Mouse (Mus musculus) natural killer cell, adult 2 months (primary cell): ENCODE results near the gene Ift140.

Experiments
- DNase-seq, 2 experiments: peaks; one replicate each; pipeline ENCODE4 v3.0.0; 2022; ENCODE audit warnings: low spot score in 2 of 2

The Ift140 gene

GRCm38 (mm10) chr17:25077771-25078372 is 62.0 kb downstream of the Ift140 start:
- no peak for DNase-seq

GRCm38 (mm10) chr17:25080210-25080609 is 64.3 kb downstream of the Ift140 start:
- no peak for DNase-seq

- DNase-seq: no peak
Observed at GRCm38 (mm10) chr17:25080960-25081381, 65.1 kb downstream of the Ift140 start.

- DNase-seq: no peak
Observed at GRCm38 (mm10) chr17:25082081-25082847, 66.4 kb downstream of the Ift140 start.

GRCm38 (mm10) chr17:25082887-25083286 is 67.0 kb downstream of the Ift140 start:
- DNase-seq: no peak

- no peak for DNase-seq
Observed at GRCm38 (mm10) chr17:25083444-25083931, 67.6 kb downstream of the Ift140 start, which contains the start of gene Tmem204. TSS of gene Tmem204 (minus strand) at chr17:25083591.

GRCm38 (mm10) chr17:25084835-25085385 is 69.0 kb downstream of the Ift140 start:
- DNase-seq: no peak

GRCm38 (mm10) chr17:25086724-25087123 is 70.8 kb downstream of the Ift140 start:
- DNase-seq: no peak

GRCm38 (mm10) chr17:25089158-25089557 is 73.3 kb downstream of the Ift140 start:
- DNase-seq: no peak

GRCm38 (mm10) chr17:25090450-25090849 is 74.6 kb downstream of the Ift140 start:
- DNase-seq: no peak

GRCm38 (mm10) chr17:25096221-25096620 is 80.3 kb downstream of the Ift140 start:
- no peak for DNase-seq

- DNase-seq: no peak
Observed at GRCm38 (mm10) chr17:25100052-25100451, 84.2 kb downstream of the Ift140 start.

GRCm38 (mm10) chr17:25101338-25101737 is 85.5 kb downstream of the Ift140 start:
- no peak for DNase-seq

GRCm38 (mm10) chr17:25107786-25108185 is 91.9 kb downstream of the Ift140 start:
- DNase-seq: no peak

GRCm38 (mm10) chr17:25109578-25109977 is 93.7 kb downstream of the Ift140 start:
- peak; percentile 22 to 34 for DNase-seq

GRCm38 (mm10) chr17:25110590-25110989 is 94.7 kb downstream of the Ift140 start:
- DNase-seq: no peak

GRCm38 (mm10) chr17:25111220-25111619 is 95.3 kb downstream of the Ift140 start:
- DNase-seq: no peak

GRCm38 (mm10) chr17:25111739-25112422 is 96.0 kb downstream of the Ift140 start:
- no peak for DNase-seq

GRCm38 (mm10) chr17:25112423-25112810 is 96.5 kb downstream of the Ift140 start:
- no peak for DNase-seq

GRCm38 (mm10) chr17:25114908-25115645 is 99.2 kb downstream of the Ift140 start:
- no peak for DNase-seq

GRCm38 (mm10) chr17:25115664-25116432 is 100.0 kb downstream of the Ift140 start, which contains the start of gene Telo2:
TSS of gene Telo2 (minus strand) at chr17:25115967.
- DNase-seq: peak; percentile 93
